Mouse (Mus musculus) bone marrow, adult 2 months (tissue): ENCODE measurements around the gene Taf3.

Source experiments
- CTCF ChIP-seq: fragments of 200-500 bp; IDR thresholded peaks from 2 replicates; pipeline ENCODE4 v1.5.1; 2011; ENCODE audit warnings: low read length, control low read depth; ENCODE audit not compliant: control insufficient read depth, insufficient read depth
- POLR2A ChIP-seq: fragments of 200-500 bp; IDR thresholded peaks from 2 replicates; pipeline ENCODE4 v1.6.1; 2011; ENCODE audit warnings: low read depth, mild to moderate bottlenecking, control low read depth, low read length, borderline replicate concordance; ENCODE audit not compliant: control insufficient read depth

GRCm38 (mm10) chr2:9875220-9875619 is 173.2 kb downstream of the Taf3 start:
- TF ChIP-seq CTCF, result no peak
- no peak for TF ChIP-seq POLR2A
